Mouse (Mus musculus): ENCODE results near the gene Prkd3.

DNA sequence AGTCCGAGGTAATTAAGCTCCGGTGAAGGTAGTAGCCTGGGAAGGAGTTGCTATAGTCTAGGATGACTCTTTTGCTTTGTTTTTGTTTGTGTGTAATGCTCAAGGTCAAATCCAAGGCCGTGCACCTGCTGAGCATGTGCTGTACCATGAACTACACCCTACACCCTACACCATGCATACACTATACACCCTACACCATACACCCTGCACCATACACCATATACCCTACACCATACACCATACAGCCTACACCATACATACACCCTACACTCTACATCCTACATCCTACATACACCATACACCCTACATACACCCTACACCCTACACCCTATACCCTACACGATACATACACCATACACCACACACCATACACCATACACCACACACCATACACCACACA lies 12.2 kb upstream of the Prkd3 start:
- no peak for TF ChIP-seq CTCF (IDR thresholded peaks at IDR 0.05; ENCODE audit: low read depth, low read length)
- no peak for TF ChIP-seq POLR2A (IDR thresholded peaks at IDR 0.05; ENCODE audit: borderline replicate concordance, low read depth, low read length)
